Mouse (Mus musculus): ENCODE data around the gene Mup21. TPM values are rescaled to one million over a fixed set of nuclear protein-coding genes. Genes with fewer than 3 reads are reported as not detected.
"Not testable (repeated sequence)": the region's sequence is repeated elsewhere in the genome, so short reads cannot be mapped to it uniquely, and the experiment has no call there.

The Mup21 gene
- not detected in 2 replicates for polyA plus RNA-seq (2012; rRNA removed)

DNA sequence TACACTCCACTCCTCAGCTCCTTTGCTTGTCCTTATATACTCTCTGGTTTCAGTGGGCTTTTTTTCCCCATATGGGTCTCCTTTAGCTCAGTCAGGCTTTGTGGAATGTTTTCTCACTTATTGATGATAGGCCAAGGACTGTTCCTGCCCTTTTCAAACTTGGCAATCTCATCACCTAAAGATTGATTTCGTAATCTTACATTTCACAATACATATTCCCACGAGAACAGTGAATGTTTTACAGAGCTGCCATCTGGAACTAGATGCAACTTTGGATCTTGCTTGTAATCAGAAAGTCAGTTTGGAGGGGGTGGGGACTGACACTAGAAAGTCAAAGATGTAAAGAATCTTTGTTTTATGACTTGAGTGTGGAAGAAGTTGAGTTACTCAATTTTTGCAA lies at the start of gene Mup21:
Gene Mup21 (minus strand): TSS at position 53 of the 400 bp plus-strand sequence.
- no peak for TF ChIP-seq CTCF (IDR thresholded peaks at IDR 0.05; ENCODE audit: borderline replicate concordance, extremely low read depth, insufficient read depth, insufficient read length)
- TF ChIP-seq POLR2A (IDR thresholded peaks at IDR 0.05; ENCODE audit: borderline replicate concordance, extremely low read depth, insufficient read depth, insufficient read length, poor library complexity, severe bottlenecking): no peak
- no peak for DNase-seq (ENCODE audit: low read depth)

DNA sequence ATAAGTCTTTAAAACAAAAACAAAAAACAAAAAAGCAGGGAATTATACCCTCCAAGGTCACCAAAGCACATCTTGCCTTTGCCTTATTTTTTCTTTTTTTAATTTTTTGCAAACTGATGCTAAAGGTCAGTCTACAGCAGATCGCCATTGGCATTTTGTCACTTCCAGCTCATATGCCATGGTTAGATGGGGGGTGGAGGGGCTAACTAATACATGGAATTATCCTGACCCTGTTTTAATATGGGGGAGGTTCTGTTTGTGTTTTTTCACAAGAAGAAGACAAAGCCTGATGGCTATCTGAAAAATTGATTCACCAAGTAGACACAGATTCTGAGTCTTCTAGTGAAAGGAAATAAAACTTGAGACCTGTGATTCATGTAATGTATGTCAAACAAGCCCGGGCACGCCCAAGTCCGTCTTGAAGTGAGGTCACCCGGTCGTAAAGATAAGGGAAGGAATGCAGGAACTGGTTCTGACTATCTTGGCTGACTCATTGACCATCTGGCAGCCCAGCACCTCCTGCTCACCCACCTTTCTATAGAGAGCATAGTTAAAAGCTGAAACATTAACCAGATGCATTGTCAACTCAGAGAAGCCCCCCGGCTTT lies 49.4 kb upstream of the Mup21 start:
- no peak for DNase-seq (ENCODE audit: low read depth)
- TF ChIP-seq CTCF (IDR thresholded peaks at IDR 0.05; ENCODE audit: borderline replicate concordance, extremely low read depth, insufficient read depth, insufficient read length) (no peak), POLR2A (IDR thresholded peaks at IDR 0.05; ENCODE audit: borderline replicate concordance, extremely low read depth, insufficient read depth, insufficient read length, poor library complexity, severe bottlenecking) (no peak)

DNA sequence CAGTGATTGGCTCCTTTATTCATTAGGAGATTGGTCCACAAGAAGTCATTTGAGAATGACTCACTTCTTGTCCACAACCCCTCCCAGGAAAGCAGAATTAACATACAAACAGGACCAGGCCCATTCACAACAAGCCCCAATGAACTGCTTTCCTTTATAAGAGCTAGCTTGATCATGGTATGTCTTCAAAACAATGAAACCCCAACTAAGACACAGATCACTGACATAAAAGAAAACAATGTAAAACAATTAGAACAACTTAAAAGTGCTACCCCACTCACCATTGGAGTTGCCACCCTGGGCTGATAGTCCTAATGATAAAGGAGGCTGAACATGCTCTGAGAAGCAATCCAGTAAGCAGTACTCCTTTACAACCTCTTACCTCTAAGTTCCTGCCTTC lies 38.1 kb upstream of the Mup21 start:
- DNase-seq (ENCODE audit: low read depth): no peak
- no peak for TF ChIP-seq POLR2A (IDR thresholded peaks at IDR 0.05; ENCODE audit: borderline replicate concordance, extremely low read depth, insufficient read depth, insufficient read length, poor library complexity, severe bottlenecking)
- TF ChIP-seq CTCF (IDR thresholded peaks at IDR 0.05; ENCODE audit: borderline replicate concordance, extremely low read depth, insufficient read depth, insufficient read length): no peak

DNA sequence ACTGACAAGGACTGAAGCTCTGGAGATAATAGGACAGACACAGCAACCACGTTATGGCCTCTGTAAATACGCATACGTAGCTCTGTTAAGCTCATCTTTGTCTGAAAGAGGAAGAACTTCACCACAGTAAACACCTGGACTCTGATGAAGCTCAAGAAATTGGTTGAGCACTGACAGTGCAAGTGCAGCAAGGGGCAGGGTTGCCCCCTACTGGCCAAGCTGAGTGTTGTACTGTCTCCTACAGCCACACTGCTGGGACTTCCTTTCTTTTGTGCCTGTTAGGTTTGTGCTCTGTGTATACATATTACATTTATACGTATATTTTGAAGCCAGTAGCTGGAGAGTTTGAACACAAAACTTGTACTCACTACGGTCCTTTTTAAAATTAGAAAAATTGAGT lies 26.6 kb upstream of the Mup21 start:
- TF ChIP-seq CTCF (IDR thresholded peaks at IDR 0.05; ENCODE audit: borderline replicate concordance, extremely low read depth, insufficient read depth, insufficient read length): peak; percentile 61
- no peak for TF ChIP-seq POLR2A (IDR thresholded peaks at IDR 0.05; ENCODE audit: borderline replicate concordance, extremely low read depth, insufficient read depth, insufficient read length, poor library complexity, severe bottlenecking)
- DNase-seq (ENCODE audit: low read depth): peak; percentile 34

DNA sequence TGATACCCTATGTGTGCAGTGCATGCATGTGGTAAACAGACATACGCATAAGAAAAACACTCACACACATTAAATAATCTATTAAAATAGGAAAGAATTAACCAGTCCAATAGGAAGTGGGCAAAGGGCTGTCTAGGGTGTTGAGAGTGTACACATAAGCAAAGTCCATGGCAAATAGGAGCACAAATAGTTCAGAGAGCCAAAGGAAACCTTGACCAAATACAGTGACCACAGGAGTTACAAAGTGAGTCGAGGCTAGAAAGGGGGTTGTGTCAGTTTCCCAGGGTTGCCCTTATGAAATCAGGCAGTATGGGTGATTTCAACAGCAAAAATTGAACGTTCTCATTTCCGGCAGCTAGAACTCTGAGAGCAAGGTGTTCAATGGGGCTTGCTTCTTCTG lies 23.8 kb upstream of the Mup21 start:
- DNase-seq (ENCODE audit: low read depth): no peak
- TF ChIP-seq POLR2A (IDR thresholded peaks at IDR 0.05; ENCODE audit: borderline replicate concordance, extremely low read depth, insufficient read depth, insufficient read length, poor library complexity, severe bottlenecking): no peak
- no peak for TF ChIP-seq CTCF (IDR thresholded peaks at IDR 0.05; ENCODE audit: borderline replicate concordance, extremely low read depth, insufficient read depth, insufficient read length)

DNA sequence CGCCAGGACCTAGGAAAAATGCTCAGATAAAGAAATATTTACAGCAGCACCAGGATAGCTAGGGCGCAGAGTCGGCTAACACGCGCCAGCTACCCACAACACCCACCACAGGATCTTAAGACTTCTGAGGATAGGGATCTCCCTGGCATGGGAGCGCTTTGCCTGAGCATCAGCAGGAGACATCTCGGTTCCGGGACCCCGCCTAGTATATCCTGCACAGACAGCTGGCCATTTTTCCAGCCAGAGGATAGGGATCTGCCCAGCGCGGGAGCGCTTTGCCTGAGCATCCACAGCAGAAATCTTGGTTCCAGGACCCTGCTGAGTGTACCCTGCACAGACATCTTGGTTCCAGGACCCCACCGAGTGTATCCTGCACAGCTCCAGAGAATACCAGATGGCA lies 17.0 kb upstream of the Mup21 start:
- DNase-seq (ENCODE audit: low read depth): not testable (repeated sequence)

DNA sequence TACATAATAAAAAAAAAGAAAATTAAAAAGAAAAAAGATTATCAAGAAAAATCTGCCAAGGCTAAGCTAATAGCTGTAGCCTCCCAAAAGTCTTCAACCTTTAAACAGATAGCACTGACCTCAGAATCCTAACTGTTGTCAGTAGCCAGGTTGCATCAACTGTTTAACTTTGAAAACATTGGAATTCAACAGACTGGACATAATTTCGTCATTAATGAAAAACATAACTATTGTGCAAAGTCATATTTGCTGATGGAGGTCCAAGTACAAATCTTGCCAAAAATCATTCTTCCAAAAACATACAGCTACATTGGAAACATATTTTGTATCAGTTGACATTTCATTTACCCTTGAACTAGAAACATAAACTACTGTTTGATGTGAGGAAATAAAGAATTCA lies 7.7 kb upstream of the Mup21 start:
- TF ChIP-seq POLR2A (IDR thresholded peaks at IDR 0.05; ENCODE audit: borderline replicate concordance, extremely low read depth, insufficient read depth, insufficient read length, poor library complexity, severe bottlenecking) (no peak), CTCF (IDR thresholded peaks at IDR 0.05; ENCODE audit: borderline replicate concordance, extremely low read depth, insufficient read depth, insufficient read length) (no peak)
- DNase-seq (ENCODE audit: low read depth): no peak

DNA sequence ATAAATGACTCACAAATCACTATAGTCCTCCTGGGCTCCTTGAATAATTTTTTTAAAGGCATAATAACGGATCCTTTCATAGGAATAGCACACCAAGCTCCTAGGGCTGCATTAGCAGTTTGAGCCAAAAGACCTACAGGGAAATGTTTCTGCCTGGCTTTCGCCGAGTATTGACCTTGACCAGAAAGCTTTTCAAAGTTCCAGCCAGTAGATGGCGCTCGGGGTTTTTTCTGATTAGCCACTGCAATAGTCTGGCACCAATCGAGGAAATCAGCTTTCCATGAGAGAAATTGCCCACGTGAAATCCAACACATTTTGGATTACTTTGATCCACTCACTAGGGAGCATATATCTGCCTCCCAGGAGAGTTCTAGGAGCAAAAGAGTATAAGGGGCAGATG lies 17.0 kb downstream of the Mup21 start:
- TF ChIP-seq POLR2A (IDR thresholded peaks at IDR 0.05; ENCODE audit: borderline replicate concordance, extremely low read depth, insufficient read depth, insufficient read length, poor library complexity, severe bottlenecking) (no peak), CTCF (IDR thresholded peaks at IDR 0.05; ENCODE audit: borderline replicate concordance, extremely low read depth, insufficient read depth, insufficient read length) (0 out of 2 replicates have a peak, but pooled peaks have one; percentile 20)
- DNase-seq (ENCODE audit: low read depth): peak; percentile 14

DNA sequence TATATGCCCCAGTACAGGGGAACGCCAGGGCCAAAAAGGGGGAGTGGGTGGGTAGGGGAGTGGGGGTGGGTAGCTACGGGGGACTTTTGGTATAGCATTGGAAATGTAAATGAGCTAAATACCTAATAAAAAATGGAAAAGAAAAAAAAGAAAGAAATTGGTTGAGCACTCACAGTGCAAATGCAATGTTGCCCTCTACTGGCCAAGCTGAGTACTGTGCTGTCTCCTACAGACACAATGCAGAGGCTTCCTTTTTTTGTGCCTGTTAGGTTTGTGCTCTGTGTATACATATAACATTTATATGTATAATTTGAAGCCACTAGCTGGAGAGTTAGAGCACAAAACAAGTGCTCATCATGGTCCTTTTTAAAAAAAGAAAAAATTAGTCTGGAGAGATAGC lies 47.3 kb downstream of the Mup21 start:
- peak; percentile 57; the same call in 1 of the 2 replicates for TF ChIP-seq CTCF (IDR thresholded peaks at IDR 0.05; ENCODE audit: borderline replicate concordance, extremely low read depth, insufficient read depth, insufficient read length)
- DNase-seq (ENCODE audit: low read depth): peak; percentile 13

Other genes starting within 250 kb of the Mup21 start
- gene Mup20, start 96.7 kb downstream of the Mup21 start, polyA plus RNA-seq (2012; rRNA removed): not detected in 2 replicates
- gene Mup3, start 63.5 kb downstream of the Mup21 start, polyA plus RNA-seq (2012; rRNA removed): not detected in 2 replicates
- 13.8 and 21.7 TPM in 2 replicates for gene Zfp37, start 80.2 kb upstream of the Mup21 start, polyA plus RNA-seq (2012; rRNA removed)
- 12.0 and 12.4 TPM in 2 replicates for gene Slc31a2, start 111.7 kb upstream of the Mup21 start, polyA plus RNA-seq (2012; rRNA removed)
- 22.3 and 22.4 TPM in 2 replicates for gene Fkbp15, start 209.7 kb upstream of the Mup21 start, polyA plus RNA-seq (2012; rRNA removed)
- 30.0 and 32.3 TPM in 2 replicates for gene Slc31a1, start 209.9 kb upstream of the Mup21 start, polyA plus RNA-seq (2012; rRNA removed)

Data from brain, embryonic 14.5 days (tissue).